Comparison of ENCODE assay signal across 10 mouse cellular contexts in the genomic region with DNA sequence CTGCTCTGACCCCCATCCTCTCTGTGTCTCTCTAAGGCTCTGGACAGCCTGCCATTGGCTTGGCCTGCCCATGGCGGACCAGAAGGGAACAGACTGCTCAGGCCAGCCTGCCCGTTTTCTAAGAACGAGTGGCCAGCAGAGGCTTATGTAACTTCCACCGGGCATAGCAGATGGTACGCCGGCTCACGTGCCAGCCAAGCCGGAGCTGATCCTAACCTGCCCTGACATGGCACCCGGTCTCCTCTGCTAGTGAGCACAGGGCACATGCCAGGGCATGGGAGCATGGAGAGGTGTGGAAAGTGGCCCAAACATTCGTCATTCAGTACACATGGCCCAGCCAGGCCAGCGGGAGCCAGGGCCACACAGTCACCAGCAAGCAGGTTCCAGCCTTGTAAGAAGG. TPM values are rescaled to one million over a fixed set of nuclear protein-coding genes. Genes with fewer than 3 reads are reported as not detected.
DNase-seq lines count a peak whose midpoint lies in the region; ATAC-seq and TF ChIP-seq lines count a peak whose summit lies in the region.
"Had no signal": no experiment of that assay in that cellular context is flagged by ENCODE, and none has a peak within 500 bp of the region (broad histone marks: within the 10 kb centered on the region; RNA-seq: fewer than 3 reads in every experiment).

No protein-coding gene starts in this region.

- peak overlapping the region; percentile 68 for H3K27ac ChIP-seq in layer of hippocampus, adult 2 months
- H3K27ac ChIP-seq in heart, embryonic 15.5 days, result peak overlapping the region; percentile 95

- peak overlapping the region; percentile 13; the same call in 1 of the 2 replicates for H3K9ac ChIP-seq in heart, embryonic 15.5 days

- no peak for DNase-seq in layer of hippocampus, adult 2 months (ENCODE audit: low spot score in 2 of 2)
- no peak for DNase-seq in layer of hippocampus, postnatal 10 days (ENCODE audit: low spot score in 2 of 2)
- peak; percentile 99 for DNase-seq in cerebellum, adult 11 months
- peak; percentile 100 for DNase-seq in cerebellum, adult 9-10 months
- DNase-seq in thymus, adult 18-20 months, result no peak
- no peak for DNase-seq in spleen, postnatal 14 days (ENCODE audit: low spot score in 2 of 2)
- no peak for DNase-seq in right cerebral cortex, adult 18-20 months

- H3K27me3 ChIP-seq in heart, embryonic 15.5 days, result no peaks in the 10 kb centered on the region

- ATAC-seq in heart, embryonic 15.5 days (replicated peaks; ENCODE audit: insufficient number of reproducible peaks, insufficient read depth, low FRiP score, low read depth), result no peak

- peaks cover 98% of the 10 kb centered on the region for H3K4me1 ChIP-seq in heart, embryonic 15.5 days (replicated peaks)

- H3K36me3 ChIP-seq in heart, embryonic 15.5 days, result no peaks in the 10 kb centered on the region

- H3K9me3 ChIP-seq in heart, embryonic 15.5 days (replicated peaks), result no peaks in the 10 kb centered on the region
- H3K9me3 ChIP-seq: megakaryocyte, embryonic 14.5 days had no signal

- H3K4me3 ChIP-seq in layer of hippocampus, adult 2 months, result no peak overlapping the region
- no peak overlapping the region for H3K4me3 ChIP-seq in heart, embryonic 15.5 days
- H3K4me3 ChIP-seq: erythroblast, embryonic 14.5 days; megakaryocyte, embryonic 14.5 days had no signal

- 86% methylated on average over 11 of the region's 11 CpGs for WGBS in heart, embryonic 15.5 days

- TF ChIP-seq CTCF in layer of hippocampus, adult 2 months (conservative IDR thresholded peaks at IDR 0.05), result no peak

- 0 out of 2 replicates have a peak overlapping the region, but pooled peaks have one; percentile 2 for H3K4me2 ChIP-seq in heart, embryonic 15.5 days

RNA-seq across cellular contexts. Expression of a gene that starts 10.8 kb away (rescaled TPM):
- total RNA-seq in layer of hippocampus, adult 2 months (2021), result 10 to 100 TPM; 10.7 to 11.2 TPM
- 1 to 10 TPM; 8.4 to 9.8 TPM for total RNA-seq in layer of hippocampus, postnatal 10 days (2021)
- polyA plus RNA-seq in heart, embryonic 15.5 days (2015; fragmentation: Nextera tagmentation; extraction: Ambion mirVana), result 11.7 TPM in 2 replicates
- polyA plus RNA-seq: erythroblast, embryonic 14.5 days had no signal

Comparison
In these comparisons a context has a peak if more than half of its experiments do, and no peak if none do; other contexts are left out.
1. DNase-seq: peak in cerebellum, adult 11 months (single experiment) and cerebellum, adult 9-10 months (single experiment); none in layer of hippocampus, adult 2 months (0 of 2), layer of hippocampus, postnatal 10 days (0 of 2), thymus, adult 18-20 months (0 of 2), spleen, postnatal 14 days (0 of 2) and right cerebral cortex, adult 18-20 months (single experiment).